Mouse (Mus musculus): ENCODE data around the gene Ush2a. TPM values are rescaled to one million over a fixed set of nuclear protein-coding genes. Genes with fewer than 3 reads are reported as not detected.

Ush2a gene
- total and polyA plus RNA-seq, 3 experiments: under 0.01 to 0.04 TPM; not detected in 1

- Histone ChIP-seq H3K4me1 (ENCODE audit: control insufficient read depth in 1 of 2, insufficient read depth in 2 of 2, low read length in 2 of 2) (no peaks in the 10 kb centered on the region), H3K4me3 (ENCODE audit: control insufficient read depth in 1 of 2, insufficient read depth in 1 of 2, low read depth in 2 of 2, low read length in 2 of 2) (no peak overlapping the region), H3K36me3 (ENCODE audit: control insufficient read depth in 1 of 2, insufficient read depth in 2 of 2, low read length in 2 of 2) (no peaks in the 10 kb centered on the region), H3K27ac (ENCODE audit: control insufficient read depth, low read depth, low read length) (no peak overlapping the region), H3K27me3 (ENCODE audit: control insufficient read depth in 1 of 2, insufficient read depth in 2 of 2, low read length in 2 of 2) (no peaks in the 10 kb centered on the region; a peak in 1 of 4 replicates), H3K9ac (ENCODE audit: control insufficient read depth, low read depth, low read length, poor library complexity, severe bottlenecking) (no peak overlapping the region), H3K79me2 (ENCODE audit: control insufficient read depth, insufficient read depth, low read length, poor library complexity) (no peaks in the 10 kb centered on the region), H3K9me3 (replicated peaks; ENCODE audit: insufficient read depth, low read length) (no peaks in the 10 kb centered on the region)
- DNase-seq (ENCODE audit: low read depth, low spot score): no peak
- no peak for TF ChIP-seq JUND (IDR thresholded peaks at IDR 0.05; ENCODE audit: low read depth, low read length)
- TF ChIP-seq POLR2A (IDR thresholded peaks at IDR 0.05; ENCODE audit: control insufficient read depth in 1 of 2, insufficient read depth in 1 of 2, low read depth in 1 of 2, low read length in 2 of 2, poor library complexity in 1 of 2): no peak
- TF ChIP-seq NRF1 (IDR thresholded peaks at IDR 0.05; ENCODE audit: insufficient read depth, low read depth, low read length, poor library complexity, severe bottlenecking): no peak
- no peak for TF ChIP-seq ZKSCAN1 (IDR thresholded peaks at IDR 0.05; ENCODE audit: low read depth, low read length)
- TF ChIP-seq ELF1 (IDR thresholded peaks at IDR 0.05; ENCODE audit: low read depth, low read length): no peak
- TF ChIP-seq TCF12 (IDR thresholded peaks at IDR 0.05; ENCODE audit: low read depth, low read length): no peak
- no peak for TF ChIP-seq NELFE (IDR thresholded peaks at IDR 0.05; ENCODE audit: low read depth, low read length)
- TF ChIP-seq TAL1 (IDR thresholded peaks at IDR 0.05; ENCODE audit: low read length): no peak
- TF ChIP-seq ZC3H11A (IDR thresholded peaks at IDR 0.05; ENCODE audit: low read depth, low read length): no peak
- TF ChIP-seq ETS1 (IDR thresholded peaks at IDR 0.05; ENCODE audit: low read depth, low read length): no peak
- no peak for TF ChIP-seq BHLHE40 (IDR thresholded peaks at IDR 0.05; ENCODE audit: borderline replicate concordance, low read depth, low read length)
- no peak for TF ChIP-seq SIN3A (IDR thresholded peaks at IDR 0.05; ENCODE audit: low read length)
- TF ChIP-seq MYC (IDR thresholded peaks at IDR 0.05; ENCODE audit: low read depth, low read length): no peak
- no peak for TF ChIP-seq GABPA (IDR thresholded peaks at IDR 0.05; ENCODE audit: low read depth, low read length)
Observed at GRCm38 (mm10) chr1:188755031-188755430, 493.2 kb downstream of the Ush2a start.

- no peak for DNase-seq (ENCODE audit: low read depth, low spot score)
- no peaks in the 10 kb centered on the region for H3K9me3 ChIP-seq (replicated peaks; ENCODE audit: insufficient read depth, low read length)
- no peaks in the 10 kb centered on the region for H3K27me3 ChIP-seq (ENCODE audit: control insufficient read depth in 1 of 2, insufficient read depth in 2 of 2, low read length in 2 of 2)
- H3K4me1 ChIP-seq (ENCODE audit: control insufficient read depth in 1 of 2, insufficient read depth in 2 of 2, low read length in 2 of 2): no peaks in the 10 kb centered on the region
- no peak overlapping the region for H3K4me3 ChIP-seq (ENCODE audit: control insufficient read depth in 1 of 2, insufficient read depth in 1 of 2, low read depth in 2 of 2, low read length in 2 of 2)
- H3K79me2 ChIP-seq (ENCODE audit: control insufficient read depth, insufficient read depth, low read length, poor library complexity): no peaks in the 10 kb centered on the region
- H3K9ac ChIP-seq (ENCODE audit: control insufficient read depth, low read depth, low read length, poor library complexity, severe bottlenecking): no peak overlapping the region
- H3K27ac ChIP-seq (ENCODE audit: control insufficient read depth, low read depth, low read length): no peak overlapping the region
- TF ChIP-seq SMC3 (IDR thresholded peaks at IDR 0.05; ENCODE audit: low read depth, low read length) (no peak), ZKSCAN1 (IDR thresholded peaks at IDR 0.05; ENCODE audit: low read depth, low read length) (no peak), ELF1 (IDR thresholded peaks at IDR 0.05; ENCODE audit: low read depth, low read length) (no peak), TBP (IDR thresholded peaks at IDR 0.05; ENCODE audit: low read depth, low read length) (no peak), SIN3A (IDR thresholded peaks at IDR 0.05; ENCODE audit: low read length) (no peak)
- no peaks in the 10 kb centered on the region for H3K36me3 ChIP-seq (ENCODE audit: control insufficient read depth in 1 of 2, insufficient read depth in 2 of 2, low read length in 2 of 2)
Observed at GRCm38 (mm10) chr1:188760515-188760914, 498.7 kb downstream of the Ush2a start.

Data from MEL (cell line).